Mouse (Mus musculus) CH12.LX (cell line): ENCODE measurements at regions not wholly inside any gene's neighbourhood (a gene's known extent, or its start where the extent isn't known, plus 50 kb on each side); places are given as distances from the start of the nearest gene placed in this dataset.

Source experiments
- DNase-seq: peaks from one replicate; pipeline ENCODE4 v3.0.0-alpha.2; 2013; ENCODE audit errors: extremely low read depth
- H3K27ac ChIP-seq: 2 replicates; pipeline ENCODE4 v1.5.1; 2012; ENCODE audit warnings: low read depth, mild to moderate bottlenecking, control low read depth, moderate library complexity; ENCODE audit not compliant: insufficient read depth
- H3K27me3 ChIP-seq: replicated peaks from 2 replicates; pipeline ENCODE3; 2012; ENCODE audit warnings: inconsistent platforms
- H3K36me3 ChIP-seq, 2 experiments: replicated peaks in 1 of 2; 2 replicates each; pipeline versions ENCODE3 to v1.6.1; 2012; ENCODE audit warnings: inconsistent platforms in 1 of 2, low read length in 1 of 2, mild to moderate bottlenecking in 1 of 2, mixed read lengths in 1 of 2, moderate library complexity in 1 of 2; ENCODE audit not compliant: control insufficient read depth in 1 of 2, insufficient read depth in 1 of 2
- H3K4me1 ChIP-seq, 2 experiments: 2 replicates each; pipeline ENCODE4 v1.6.1; 2012; ENCODE audit warnings: inconsistent platforms in 1 of 2, moderate library complexity in 1 of 2; ENCODE audit not compliant: insufficient read depth in 2 of 2, control insufficient read depth in 1 of 2
- H3K4me2 ChIP-seq: 2 replicates; pipeline ENCODE4 v1.6.1; 2012; ENCODE audit warnings: low read depth, mild to moderate bottlenecking, control low read depth; ENCODE audit not compliant: poor library complexity, insufficient read depth, severe bottlenecking
- H3K4me3 ChIP-seq, 3 experiments: fragments of 150-350 bp in 1 of 3; sonication (generic) in 1 of 3; replicated peaks in 1 of 3; 2 replicates each; pipeline versions ENCODE3 to v1.5.1; 2011 to 2012; ENCODE audit warnings: low read depth in 2 of 3, low read length in 2 of 3, mild to moderate bottlenecking in 2 of 3, moderate library complexity in 2 of 3, control low read depth in 1 of 3, improper control_type of control experiment in 1 of 3, inconsistent platforms in 1 of 3, mixed read lengths in 1 of 3; ENCODE audit not compliant: poor library complexity in 1 of 3
- H3K79me2 ChIP-seq: replicated peaks from 2 replicates; pipeline ENCODE4 v1.6.1; 2012; ENCODE audit warnings: mild to moderate bottlenecking, moderate library complexity; ENCODE audit not compliant: control insufficient read depth, poor library complexity, insufficient read depth, severe bottlenecking; ENCODE audit errors: extremely low read depth
- H3K9ac ChIP-seq: 2 replicates; pipeline ENCODE4 v1.6.1; 2012; ENCODE audit warnings: low read depth, mild to moderate bottlenecking, control low read depth, moderate library complexity; ENCODE audit not compliant: insufficient read depth
- H3K9me3 ChIP-seq: replicated peaks from 2 replicates; pipeline ENCODE3; 2012; ENCODE audit warnings: low read length, inconsistent platforms, mixed read lengths
- CHD1 ChIP-seq: IDR thresholded peaks from 2 replicates; pipeline ENCODE4 v1.6.1; 2012; ENCODE audit warnings: low read depth, low read length, improper control_type of control experiment, inconsistent platforms
- CHD2 ChIP-seq: IDR thresholded peaks from 2 replicates; pipeline ENCODE4 v1.6.1; 2011; ENCODE audit warnings: low read length, improper control_type of control experiment
- CTCF ChIP-seq, 2 experiments: IDR thresholded peaks in 1 of 2; conservative IDR thresholded peaks in 1 of 2; 2 replicates each; pipeline ENCODE4 v1.5.1; 2011 to 2012; ENCODE audit warnings: low read depth in 2 of 2, low read length in 2 of 2, improper control_type of control experiment in 1 of 2, inconsistent platforms in 1 of 2, mild to moderate bottlenecking in 1 of 2, moderate library complexity in 1 of 2
- EP300 ChIP-seq: IDR thresholded peaks from 2 replicates; pipeline ENCODE4 v1.6.1; 2011; ENCODE audit warnings: low read length, improper control_type of control experiment
- GABPA ChIP-seq: IDR thresholded peaks from 2 replicates; pipeline ENCODE4 v1.6.1; 2012; ENCODE audit warnings: low read depth, low read length, improper control_type of control experiment, inconsistent platforms; ENCODE audit not compliant: insufficient replicate concordance
- IRF4 ChIP-seq: IDR thresholded peaks from 2 replicates; pipeline ENCODE4 v1.6.1; 2014; ENCODE audit warnings: low read depth, mild to moderate bottlenecking, inconsistent platforms, low read length, improper control_type of control experiment
- JUND ChIP-seq: conservative IDR thresholded peaks from 2 replicates; pipeline ENCODE4 v1.6.1; 2011; ENCODE audit warnings: low read depth, low read length, improper control_type of control experiment
- MAFK ChIP-seq: IDR thresholded peaks from 2 replicates; pipeline ENCODE4 v1.6.1; 2011; ENCODE audit warnings: low read length, improper control_type of control experiment; ENCODE audit not compliant: insufficient replicate concordance
- MAX ChIP-seq: IDR thresholded peaks from 2 replicates; pipeline ENCODE4 v1.6.1; 2011; ENCODE audit warnings: low read length, improper control_type of control experiment
- MAZ ChIP-seq: IDR thresholded peaks from 2 replicates; pipeline ENCODE4 v1.6.1; 2012; ENCODE audit warnings: low read depth, mild to moderate bottlenecking, inconsistent platforms, low read length, improper control_type of control experiment, moderate library complexity
- MXI1 ChIP-seq: IDR thresholded peaks from 2 replicates; pipeline ENCODE4 v1.6.1; 2011; ENCODE audit warnings: mild to moderate bottlenecking, low read depth, low read length, improper control_type of control experiment
- NRF1 ChIP-seq: IDR thresholded peaks from 2 replicates; pipeline ENCODE4 v1.6.1; 2014; ENCODE audit warnings: low read depth, mild to moderate bottlenecking, inconsistent platforms, low read length, improper control_type of control experiment, moderate library complexity
- POLR2A ChIP-seq: IDR thresholded peaks from 2 replicates; pipeline ENCODE4 v1.6.1; 2011; ENCODE audit warnings: low read depth, mild to moderate bottlenecking, improper control_type of control experiment, low read length
- POLR2AphosphoS2 ChIP-seq: IDR thresholded peaks from 2 replicates; pipeline ENCODE4 v1.6.1; 2011; ENCODE audit warnings: low read depth, low read length, improper control_type of control experiment
- RAD21 ChIP-seq: IDR thresholded peaks from 2 replicates; pipeline ENCODE4 v1.6.1; 2011; ENCODE audit warnings: low read depth, mild to moderate bottlenecking, low read length, improper control_type of control experiment, moderate library complexity
- RCOR1 ChIP-seq: conservative IDR thresholded peaks from 2 replicates; pipeline ENCODE4 v1.6.1; 2012; ENCODE audit warnings: low read depth, mild to moderate bottlenecking, inconsistent platforms, low read length, improper control_type of control experiment
- SIN3A ChIP-seq: IDR thresholded peaks from 2 replicates; pipeline ENCODE4 v1.6.1; 2012; ENCODE audit warnings: low read length, improper control_type of control experiment, inconsistent platforms
- SMC3 ChIP-seq: IDR thresholded peaks from 2 replicates; pipeline ENCODE4 v1.6.1; 2011; ENCODE audit warnings: low read depth, low read length, improper control_type of control experiment
- UBTF ChIP-seq: IDR thresholded peaks from 2 replicates; pipeline ENCODE4 v1.6.1; 2012; ENCODE audit warnings: low read depth, mild to moderate bottlenecking, inconsistent platforms, low read length, improper control_type of control experiment, moderate library complexity
- ZC3H11A ChIP-seq: IDR thresholded peaks from 2 replicates; pipeline ENCODE4 v1.6.1; 2012; ENCODE audit warnings: low read depth, mild to moderate bottlenecking, inconsistent platforms, low read length, improper control_type of control experiment
- ZNF384 ChIP-seq: IDR thresholded peaks from 2 replicates; pipeline ENCODE4 v1.6.1; 2012; ENCODE audit warnings: low read depth, low read length, improper control_type of control experiment, inconsistent platforms
- dilution Hi-C: fragments of 300-500 bp; cut with MboI; formaldehyde crosslinking; loops from 2 replicates; pipeline ENCODE4 v1.14.3; 2020; ENCODE audit warnings: low sequenced_read_pairs; ENCODE audit not compliant: extremely low pct_unique_long_range_greater_than_20kb, extremely low pct_ligation_motif_present
- in situ Hi-C: fragments of 300-500 bp; cut with MboI; formaldehyde crosslinking; loops from 3 replicates; pipeline ENCODE4 v1.14.3; 2019; ENCODE audit warnings: low sequenced_read_pairs, low pct_ligation_motif_present, low pct_unique_long_range_greater_than_20kb, mixed read lengths

DNA sequence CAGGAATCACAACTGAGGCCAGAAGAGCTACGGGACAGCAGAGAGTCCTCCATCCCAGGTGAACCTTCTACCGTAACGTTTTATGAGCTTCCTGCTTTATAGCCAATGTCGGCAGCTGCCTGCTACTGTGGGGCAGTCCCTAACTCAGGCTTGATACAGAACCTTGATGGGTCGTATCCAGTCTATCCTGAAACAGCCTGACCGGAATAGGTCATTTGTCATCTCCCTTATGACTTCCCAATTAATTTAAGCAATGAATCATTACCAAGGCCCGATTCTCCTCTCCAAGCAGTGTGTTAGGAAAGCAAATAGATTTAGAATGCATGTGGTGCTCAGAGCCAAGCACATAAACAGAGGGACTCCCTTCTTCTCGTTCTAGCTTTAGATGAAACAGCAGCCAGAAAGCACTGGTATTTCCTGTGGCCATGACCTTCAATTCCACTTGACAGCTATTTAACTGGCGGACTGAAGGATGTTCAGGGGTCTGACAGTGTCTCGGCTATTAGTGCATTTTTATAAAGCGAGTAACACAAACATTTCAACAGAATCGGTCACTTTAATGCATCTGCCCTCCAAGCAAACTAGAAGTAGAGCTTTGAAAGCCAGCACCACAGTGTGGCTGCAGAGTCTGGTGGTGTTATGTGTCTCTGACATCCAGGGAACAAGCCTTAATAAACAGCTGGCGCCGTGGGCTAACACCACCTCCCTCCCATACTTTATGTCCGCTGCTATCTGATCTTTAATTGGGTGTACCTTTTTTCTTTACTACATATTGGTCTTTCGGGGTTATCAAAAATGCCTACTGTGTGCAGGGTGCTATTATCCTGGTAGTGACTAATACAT lies 165.4 kb downstream of the Barhl2 start:
- H3K27ac ChIP-seq = no peak overlapping the region
- no peaks in the 10 kb centered on the region for H3K79me2 ChIP-seq
- TF ChIP-seq NRF1 = no peak
- TF ChIP-seq UBTF = no peak
- TF ChIP-seq POLR2A = no peak
- TF ChIP-seq MAX = no peak
- TF ChIP-seq MXI1 = no peak
- TF ChIP-seq SIN3A = no peak
- TF ChIP-seq CHD2 = no peak
- TF ChIP-seq, all 38 proteins: peak for 0
- H3K4me1 ChIP-seq = no peaks in the 10 kb centered on the region
- H3K27me3 ChIP-seq = no peaks in the 10 kb centered on the region
- no peak overlapping the region for H3K4me2 ChIP-seq
- no peak for DNase-seq
- in situ Hi-C loops (no loop called here), dilution Hi-C loops (no loop called here)
- no peak overlapping the region for H3K9ac ChIP-seq
- H3K9me3 ChIP-seq = no peaks in the 10 kb centered on the region
- H3K4me3 ChIP-seq = no peak overlapping the region
- H3K36me3 ChIP-seq = no peaks in the 10 kb centered on the region

DNA sequence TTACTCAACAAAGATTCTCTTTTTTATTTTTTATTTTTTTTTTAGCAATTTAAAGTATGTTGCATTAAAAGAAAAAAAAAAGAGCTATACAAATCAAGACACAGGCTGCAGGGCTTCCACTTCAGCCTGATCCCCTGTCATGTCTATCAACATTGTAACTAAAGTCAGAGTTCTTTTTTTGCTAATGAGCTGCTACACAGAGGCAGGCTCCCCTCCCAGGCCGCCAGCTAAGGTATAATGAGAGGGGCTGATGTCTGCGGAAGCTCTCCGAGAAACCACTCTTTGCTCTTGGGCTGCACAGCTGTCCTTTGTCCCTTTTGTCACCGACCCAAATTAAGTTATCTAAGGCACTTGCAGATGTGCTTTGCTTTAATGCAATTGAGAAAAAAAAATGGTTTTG lies 172.8 kb downstream of the Barhl2 start:
- no peaks in the 10 kb centered on the region for H3K27me3 ChIP-seq
- TF ChIP-seq MXI1 = no peak
- no peak for TF ChIP-seq JUND
- no peak for TF ChIP-seq RAD21
- H3K27ac ChIP-seq = no peak overlapping the region
- H3K9me3 ChIP-seq = no peaks in the 10 kb centered on the region
- no peak for DNase-seq
- no peaks in the 10 kb centered on the region for H3K79me2 ChIP-seq
- H3K4me2 ChIP-seq = no peak overlapping the region
- H3K4me1 ChIP-seq = no peaks in the 10 kb centered on the region
- no peaks in the 10 kb centered on the region for H3K36me3 ChIP-seq
- in situ Hi-C loops = no loop called here
- H3K9ac ChIP-seq = no peak overlapping the region
- H3K4me3 ChIP-seq = no peak overlapping the region
- dilution Hi-C loops = no loop called here

DNA sequence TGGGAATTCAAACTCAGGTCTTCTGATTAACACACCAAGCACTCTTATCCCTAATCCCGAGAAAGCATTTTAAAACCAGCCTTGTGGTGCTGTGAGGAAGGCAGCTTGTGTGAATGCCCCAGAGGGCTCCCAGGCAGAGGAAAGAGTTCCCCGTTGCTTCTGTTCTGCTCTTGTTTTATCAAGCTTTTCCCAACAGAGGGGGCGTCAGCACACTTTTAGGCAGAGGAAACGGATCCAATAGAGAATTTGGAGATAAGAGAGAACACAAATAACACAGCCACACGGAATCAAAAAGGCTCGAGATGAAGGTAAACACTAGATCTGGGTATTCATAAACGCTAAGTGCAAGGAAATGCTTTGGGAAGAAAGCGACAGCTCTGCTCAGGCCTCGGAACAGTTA lies 173.2 kb downstream of the Barhl2 start:
- no peak for DNase-seq
- H3K27ac ChIP-seq = no peak overlapping the region
- dilution Hi-C loops = no loop called here
- no peak overlapping the region for H3K9ac ChIP-seq
- in situ Hi-C loops = no loop called here
- no peaks in the 10 kb centered on the region for H3K36me3 ChIP-seq
- TF ChIP-seq CTCF (conservative IDR thresholded peaks at IDR 0.05 in 1 of 2, IDR thresholded peaks at IDR 0.05 in 1 of 2; ENCODE audit: low read depth in 2 of 2, low read length in 2 of 2) (no peak), CHD2 (no peak), IRF4 (no peak), CHD1 (no peak), EP300 (no peak), ZNF384 (no peak), MAFK (no peak), UBTF (no peak), MAZ (no peak), GABPA (no peak), POLR2AphosphoS2 (no peak), SMC3 (no peak), ZC3H11A (no peak), RCOR1 (no peak), MAX (no peak)
- TF ChIP-seq, all 38 proteins: peak for 0
- H3K4me3 ChIP-seq = no peak overlapping the region
- H3K79me2 ChIP-seq = no peaks in the 10 kb centered on the region
- H3K9me3 ChIP-seq = peaks cover 3% of the 10 kb centered on the region
- no peaks in the 10 kb centered on the region for H3K4me1 ChIP-seq
- no peak overlapping the region for H3K4me2 ChIP-seq
- H3K27me3 ChIP-seq = no peaks in the 10 kb centered on the region
